Mouse (Mus musculus) heart, adult 2 months (tissue): ENCODE results near the gene Fam78a.

Experiments
- CTCF ChIP-seq: fragments of 200-600 bp; IDR thresholded peaks from 2 replicates; pipeline ENCODE4 v1.8.1; 2022; ENCODE audit warnings: antibody characterized with exemption, mild to moderate bottlenecking, moderate library complexity
- EP300 ChIP-seq: fragments of 200-500 bp; IDR thresholded peaks from 2 replicates; pipeline ENCODE4 v1.6.1; 2011; ENCODE audit warnings: low read depth, low read length, control low read depth; ENCODE audit not compliant: insufficient read depth

DNA sequence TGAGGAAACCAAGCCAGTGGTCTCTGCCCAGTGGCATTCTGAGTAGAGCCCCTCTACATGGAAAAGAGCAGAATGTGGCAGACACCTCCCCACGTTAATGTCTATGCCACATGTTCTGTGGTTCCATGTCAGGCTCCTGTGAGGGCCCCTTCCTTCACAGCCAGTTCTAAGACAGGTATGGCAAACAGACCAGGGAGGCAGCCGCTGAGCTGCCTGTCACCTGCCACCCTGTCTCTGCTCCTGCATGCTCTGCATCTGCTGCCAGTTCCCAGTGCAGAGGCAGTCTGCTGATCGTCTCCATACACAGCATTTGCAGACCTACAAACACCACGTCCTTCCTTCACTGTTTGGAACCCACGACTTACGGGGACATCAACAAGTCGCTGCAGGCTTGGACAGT is 32.2 kb downstream of the Fam78a start:
- TF ChIP-seq CTCF, result no peak
- no peak for TF ChIP-seq EP300
